Mouse (Mus musculus) liver, embryonic 12.5 days (tissue): ENCODE measurements around the gene Glrp1. TPM values are rescaled to one million over a fixed set of nuclear protein-coding genes. Genes with fewer than 3 reads are reported as not detected.

Source experiments
- ATAC-seq: fragments of 200-750 bp; cut with Nextera tagmentation; 2 replicates; pipeline ENCODE4 v1.8.0; 2017; ENCODE audit warnings: moderate number of reproducible peaks, mild to moderate bottlenecking, moderate library complexity
- H3K27ac ChIP-seq: fragments of 300-500 bp; sonication (generic); 2 replicates; pipeline ENCODE4 v1.5.1; 2016; ENCODE audit warnings: mild to moderate bottlenecking
- H3K27me3 ChIP-seq: fragments of 300-500 bp; sonication (generic); replicated peaks from 2 replicates; pipeline ENCODE4 v1.6.1; 2016; ENCODE audit warnings: mild to moderate bottlenecking, moderate library complexity
- H3K36me3 ChIP-seq: fragments of 300-500 bp; sonication (generic); 2 replicates; pipeline ENCODE4 v1.6.1; 2016; ENCODE audit warnings: mild to moderate bottlenecking, moderate library complexity
- H3K4me1 ChIP-seq: fragments of 300-500 bp; sonication (generic); 2 replicates; pipeline ENCODE4 v1.6.1; 2016
- H3K4me2 ChIP-seq: fragments of 300-500 bp; sonication (generic); 2 replicates; pipeline ENCODE4 v1.6.1; 2016; ENCODE audit warnings: mild to moderate bottlenecking, moderate library complexity
- H3K4me3 ChIP-seq: fragments of 300-500 bp; sonication (generic); 2 replicates; pipeline ENCODE4 v1.5.1; 2016; ENCODE audit warnings: mild to moderate bottlenecking, moderate library complexity
- H3K9ac ChIP-seq: fragments of 300-500 bp; sonication (generic); 2 replicates; pipeline ENCODE4 v1.6.1; 2016; ENCODE audit warnings: mild to moderate bottlenecking, moderate library complexity
- H3K9me3 ChIP-seq: fragments of 300-500 bp; sonication (generic); replicated peaks from 2 replicates; pipeline ENCODE4 v1.6.1; 2016; ENCODE audit warnings: mild to moderate bottlenecking, moderate library complexity
- WGBS: fragments of 180-500 bp; shearing (Covaris S2); methylation state at CpG from one replicate; pipeline ENCODE4 v1.1.7; 2016; ENCODE audit not compliant: insufficient replicate concordance; 5-methylcytosine and 5-hydroxymethylcytosine counted together
- polyA plus RNA-seq: library from polyadenylated mRNA; unstranded; fragments of >200 nt; fragmentation: Nextera tagmentation; extraction: Ambion mirVana; gene quantifications from 2 replicates; pipeline ENCODE4 v1.2.1, GENCODE M21; 2016

Gene Glrp1
- 0.24 TPM in 1 of 2 replicates, not detected in the other for polyA plus RNA-seq

DNA sequence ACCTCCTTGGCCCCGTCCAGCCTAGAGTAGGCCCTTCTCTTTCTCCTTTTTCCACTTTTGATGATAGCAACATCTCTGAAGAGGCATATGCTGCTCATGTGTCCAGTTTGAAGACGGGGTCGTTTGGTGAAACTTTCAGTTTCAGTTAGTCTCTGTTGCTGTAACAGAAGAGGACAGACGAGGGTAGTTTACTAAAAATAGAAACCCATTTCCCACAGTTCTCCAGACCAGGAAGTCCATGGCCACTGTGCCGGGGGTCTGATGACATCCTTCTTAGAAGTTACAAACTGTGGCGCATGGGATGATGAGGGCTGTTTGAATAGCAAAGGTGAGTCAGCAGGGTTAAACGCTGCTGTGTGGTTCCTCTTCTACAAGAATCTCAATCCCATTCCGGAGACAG is at the start of gene Glrp1:
Gene Glrp1 (minus strand): TSS at position 278 of the 400 bp plus-strand sequence.
- Histone ChIP-seq H3K4me1 (peaks cover 27% of the 10 kb centered on the region), H3K4me3 (no peak within 1 kb of the TSS), H3K36me3 (no peaks in the 10 kb centered on the region), H3K4me2 (peak within 1 kb of the TSS; percentile 14), H3K9me3 (no peaks in the 10 kb centered on the region), H3K9ac (no peak within 1 kb of the TSS), H3K27ac (no peak within 1 kb of the TSS), H3K27me3 (no peaks in the 10 kb centered on the region)
- ATAC-seq: peak; percentile 15; the same call in 1 of the 2 replicates
- WGBS: 42% methylated on average over 8 of the region's 8 CpGs

DNA sequence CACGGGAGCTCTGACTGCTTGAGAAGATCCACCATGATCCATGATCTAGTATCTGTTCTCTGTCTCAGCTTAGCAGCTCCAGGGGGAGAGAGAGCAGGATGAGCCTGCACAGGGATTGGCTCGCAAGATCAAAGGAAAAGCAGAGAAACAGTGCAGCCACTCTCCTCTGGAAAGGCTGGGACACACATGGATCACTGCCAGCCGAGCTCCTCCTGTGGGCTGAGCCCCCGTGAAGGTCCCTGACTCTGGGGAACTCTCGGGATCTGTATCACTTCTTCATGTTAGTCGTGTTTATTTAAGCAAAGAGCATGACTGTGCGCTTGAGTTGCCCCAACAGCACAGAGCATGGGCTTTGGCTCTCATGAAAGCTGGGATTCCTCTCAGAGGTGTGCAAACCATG is 49.4 kb upstream of the Glrp1 start:
- no peak overlapping the region for H3K9ac ChIP-seq
- WGBS: 28% methylated on average over 7 of the region's 7 CpGs
- no peak overlapping the region for H3K4me3 ChIP-seq
- no peak overlapping the region for H3K27ac ChIP-seq
- H3K4me2 ChIP-seq: 0 out of 2 replicates have a peak overlapping the region, but pooled peaks have one; percentile 6
- no peak for ATAC-seq
- no peaks in the 10 kb centered on the region for H3K4me1 ChIP-seq
- H3K9me3 ChIP-seq: no peaks in the 10 kb centered on the region
- peaks cover 4% of the 10 kb centered on the region; the same call in 1 of the 2 replicates for H3K27me3 ChIP-seq
- no peaks in the 10 kb centered on the region for H3K36me3 ChIP-seq

DNA sequence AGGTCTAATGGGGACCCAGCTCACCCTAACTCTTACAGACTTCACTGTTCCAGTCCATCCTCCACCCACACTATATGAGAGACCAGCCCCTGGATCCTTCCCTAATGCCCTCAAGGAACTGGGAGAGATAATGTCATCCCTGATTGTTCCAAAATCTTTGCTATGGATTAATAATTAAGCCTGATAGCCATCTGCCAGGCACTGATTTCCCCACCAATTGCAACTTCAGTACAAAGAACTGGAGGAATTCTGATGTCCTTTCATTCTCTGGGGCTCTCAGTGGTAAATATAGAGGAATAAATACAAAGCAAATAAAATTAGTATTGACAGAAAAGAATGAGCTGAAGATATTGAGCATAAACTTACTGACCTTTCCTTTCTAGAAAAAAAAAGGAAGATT is 48.9 kb upstream of the Glrp1 start:
- no peak overlapping the region for H3K4me2 ChIP-seq
- ATAC-seq: no peak
- H3K27ac ChIP-seq: no peak overlapping the region
- no peaks in the 10 kb centered on the region for H3K36me3 ChIP-seq
- no peak overlapping the region for H3K4me3 ChIP-seq
- H3K27me3 ChIP-seq: peaks cover 4% of the 10 kb centered on the region; the same call in 1 of the 2 replicates
- H3K4me1 ChIP-seq: peaks cover under 1% of the 10 kb centered on the region; the same call in 1 of the 2 replicates
- no peak overlapping the region for H3K9ac ChIP-seq
- H3K9me3 ChIP-seq: no peaks in the 10 kb centered on the region

DNA sequence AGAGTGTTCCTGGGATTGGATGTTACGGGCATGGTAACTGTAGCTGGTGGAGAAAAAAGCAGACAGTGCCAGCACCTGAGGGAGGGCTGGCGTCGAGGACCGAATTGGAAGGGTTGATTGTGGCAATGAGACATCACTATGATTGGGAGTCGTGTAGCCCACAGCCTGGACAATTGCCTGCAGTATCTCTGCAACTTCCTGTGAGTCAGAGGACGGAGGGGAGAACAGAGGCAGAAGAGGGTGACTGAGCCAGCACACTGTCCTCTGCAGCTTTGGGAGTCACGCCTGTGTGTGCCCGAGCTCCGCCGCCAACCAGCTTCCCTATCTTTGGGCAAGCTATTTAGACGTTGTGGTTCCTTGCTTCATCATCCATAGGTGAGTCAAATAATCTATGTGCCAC is 46.5 kb upstream of the Glrp1 start:
- H3K4me3 ChIP-seq: no peak overlapping the region
- H3K27me3 ChIP-seq: peaks cover 4% of the 10 kb centered on the region; the same call in 1 of the 2 replicates
- H3K27ac ChIP-seq: no peak overlapping the region
- H3K4me2 ChIP-seq: no peak overlapping the region
- no peaks in the 10 kb centered on the region for H3K36me3 ChIP-seq
- no peak overlapping the region for H3K9ac ChIP-seq
- H3K4me1 ChIP-seq: peaks cover 10% of the 10 kb centered on the region
- WGBS: 74% methylated on average over 11 of the region's 11 CpGs
- no peaks in the 10 kb centered on the region for H3K9me3 ChIP-seq
- ATAC-seq: no peak

DNA sequence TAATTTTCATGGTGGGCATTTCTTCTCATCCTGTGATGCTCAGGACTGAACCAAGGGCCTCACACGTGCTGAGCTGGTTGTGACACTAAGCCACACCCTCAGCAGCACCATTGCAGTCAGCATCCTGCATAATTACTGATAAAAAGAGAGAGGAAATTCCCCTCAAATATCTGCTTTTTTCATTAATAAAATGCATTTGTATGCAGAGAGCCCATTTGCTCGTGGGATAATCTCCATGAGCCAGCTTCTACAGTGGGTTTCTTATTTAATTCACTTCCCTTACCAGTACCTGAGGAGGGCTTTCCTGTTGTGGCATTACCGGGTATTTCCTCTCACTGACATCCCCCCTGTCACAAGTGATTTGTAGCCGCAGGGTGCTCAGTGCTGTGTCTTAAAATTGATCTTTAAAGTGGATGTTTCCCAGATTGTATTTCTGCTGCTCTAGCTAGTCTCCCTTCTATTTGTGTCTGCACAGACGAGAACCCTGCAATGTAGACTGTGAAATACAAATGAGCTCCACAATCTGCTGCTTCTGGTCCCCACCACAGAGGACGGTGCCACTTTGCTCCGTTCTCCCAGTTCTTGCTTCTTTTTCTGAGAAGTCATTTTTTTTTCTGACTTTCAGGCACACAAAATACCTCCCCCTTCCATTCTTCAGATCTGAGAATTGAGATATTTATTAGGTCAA is 43.8 kb upstream of the Glrp1 start:
- Histone ChIP-seq H3K27me3 (0 out of 2 replicates have a peak, but pooled peaks cover 4% of the 10 kb centered on the region), H3K4me2 (no peak overlapping the region), H3K4me1 (peaks cover 19% of the 10 kb centered on the region), H3K9ac (no peak overlapping the region), H3K9me3 (no peaks in the 10 kb centered on the region), H3K27ac (no peak overlapping the region), H3K36me3 (no peaks in the 10 kb centered on the region), H3K4me3 (no peak overlapping the region)
- WGBS: 28% methylated on average over 7 of the region's 7 CpGs
- peak; percentile 57; the same call in 1 of the 2 replicates for ATAC-seq

DNA sequence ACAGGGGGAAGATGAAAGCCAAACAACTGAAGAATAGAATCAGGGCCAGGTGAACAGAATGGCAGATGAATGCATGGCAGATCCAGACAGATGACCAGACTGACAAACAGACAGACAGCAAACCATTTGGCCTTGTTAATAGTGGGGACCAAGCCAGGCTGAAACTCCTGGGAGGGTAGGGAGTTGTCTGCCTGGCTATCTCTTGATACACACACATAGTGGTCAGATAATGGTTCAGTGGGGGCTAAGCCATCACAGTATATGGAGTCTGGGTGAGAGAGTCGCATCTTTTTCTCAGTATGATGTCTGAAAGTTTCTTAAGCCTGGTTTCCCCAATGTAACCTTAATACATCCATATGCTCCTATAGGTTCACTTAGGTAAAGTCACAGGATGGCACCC is 39.4 kb upstream of the Glrp1 start:
- H3K9ac ChIP-seq: no peak overlapping the region
- WGBS: 51% methylated on average over 1 of the region's 1 CpGs
- H3K27me3 ChIP-seq: 0 out of 2 replicates have a peak, but pooled peaks cover 6% of the 10 kb centered on the region
- H3K4me1 ChIP-seq: peaks cover 25% of the 10 kb centered on the region
- ATAC-seq: peak; percentile 73
- H3K36me3 ChIP-seq: no peaks in the 10 kb centered on the region
- H3K4me3 ChIP-seq: no peak overlapping the region
- no peak overlapping the region for H3K4me2 ChIP-seq
- no peak overlapping the region for H3K27ac ChIP-seq
- H3K9me3 ChIP-seq: no peaks in the 10 kb centered on the region

DNA sequence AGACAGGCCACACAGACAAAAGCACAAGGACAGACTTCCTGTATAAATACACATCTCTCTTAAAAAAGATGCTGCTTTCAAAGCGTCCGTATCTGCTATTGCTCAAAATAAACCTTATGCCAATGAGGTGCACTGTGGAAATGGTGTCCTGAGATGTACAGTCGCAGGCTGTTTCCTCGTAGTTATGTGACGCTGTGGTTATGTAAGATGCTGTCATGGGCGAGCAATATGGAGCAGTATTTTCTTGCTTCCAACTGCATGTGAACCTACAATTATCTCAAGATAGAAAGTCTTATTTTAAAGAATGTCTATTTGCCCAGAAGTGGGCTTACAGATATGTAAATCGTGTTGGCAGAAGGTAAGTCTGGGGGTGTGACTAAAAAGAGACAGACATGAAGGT is 37.3 kb upstream of the Glrp1 start:
- H3K4me1 ChIP-seq: peaks cover 15% of the 10 kb centered on the region
- WGBS: 68% methylated on average over 7 of the region's 7 CpGs
- no peak for ATAC-seq

DNA sequence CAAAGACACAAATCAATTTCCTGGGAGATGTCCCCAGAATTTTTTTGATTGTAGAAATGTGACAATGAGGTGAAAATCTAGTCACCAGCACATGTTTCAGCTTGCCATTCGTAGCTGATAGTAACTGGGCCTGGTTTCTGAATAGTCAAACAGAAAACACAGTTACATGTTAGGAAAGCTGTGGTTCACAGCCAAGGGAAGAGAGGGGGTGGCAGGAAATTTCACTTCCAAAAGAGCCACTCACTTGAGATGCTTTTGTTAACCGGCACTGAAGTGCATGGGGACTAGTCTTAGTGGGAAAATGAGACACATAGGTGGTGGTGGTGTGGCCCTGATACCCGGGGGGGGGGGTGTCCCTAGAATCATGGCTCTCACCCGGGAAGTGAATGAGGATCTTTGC is 33.7 kb upstream of the Glrp1 start:
- Histone ChIP-seq H3K9me3 (no peaks in the 10 kb centered on the region), H3K27me3 (peaks cover 2% of the 10 kb centered on the region; the same call in 1 of the 2 replicates), H3K4me2 (no peak overlapping the region), H3K36me3 (no peaks in the 10 kb centered on the region), H3K4me1 (peaks cover 6% of the 10 kb centered on the region; the same call in 1 of the 2 replicates), H3K4me3 (no peak overlapping the region), H3K9ac (no peak overlapping the region), H3K27ac (no peak overlapping the region)
- no peak for ATAC-seq
- 51% methylated on average over 4 of the region's 4 CpGs for whole genome bisulfite sequencing

More for the DNA sequence above, 37.3 kb upstream of the Glrp1 start:
- no peak overlapping the region for H3K4me2 ChIP-seq
- H3K27ac ChIP-seq: no peak overlapping the region
- H3K27me3 ChIP-seq: 0 out of 2 replicates have a peak, but pooled peaks cover 6% of the 10 kb centered on the region
- no peaks in the 10 kb centered on the region for H3K9me3 ChIP-seq
- no peaks in the 10 kb centered on the region for H3K36me3 ChIP-seq
- H3K4me3 ChIP-seq: no peak overlapping the region
- no peak overlapping the region for H3K9ac ChIP-seq

DNA sequence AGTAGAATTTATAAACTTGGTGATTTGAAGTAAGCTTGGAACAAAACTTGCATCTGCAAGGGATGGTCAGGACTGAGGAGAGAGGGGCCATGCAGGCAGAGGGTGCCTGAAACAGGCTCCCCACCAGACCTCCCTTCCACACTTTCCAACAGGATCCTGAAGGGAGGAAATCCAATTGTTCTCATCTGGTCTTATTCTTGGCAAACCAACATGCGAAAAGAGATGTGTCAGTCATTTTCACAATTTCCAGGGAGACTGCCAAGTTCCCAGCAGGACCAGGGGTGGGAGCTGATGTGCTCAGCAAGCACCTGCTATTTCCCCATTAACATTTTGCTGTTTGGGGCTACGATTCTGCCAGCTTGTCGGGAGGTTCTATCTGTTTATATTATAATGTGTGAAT is 30.0 kb upstream of the Glrp1 start:
- 62% methylated on average over 3 of the region's 3 CpGs for WGBS
- no peak overlapping the region for H3K4me3 ChIP-seq
- peaks cover 12% of the 10 kb centered on the region for H3K4me1 ChIP-seq
- no peak for ATAC-seq
- no peak overlapping the region for H3K27ac ChIP-seq
- H3K27me3 ChIP-seq: no peaks in the 10 kb centered on the region; the same call in 1 of the 2 replicates
- H3K4me2 ChIP-seq: no peak overlapping the region
- no peaks in the 10 kb centered on the region for H3K9me3 ChIP-seq
- H3K36me3 ChIP-seq: no peaks in the 10 kb centered on the region
- no peak overlapping the region for H3K9ac ChIP-seq

DNA sequence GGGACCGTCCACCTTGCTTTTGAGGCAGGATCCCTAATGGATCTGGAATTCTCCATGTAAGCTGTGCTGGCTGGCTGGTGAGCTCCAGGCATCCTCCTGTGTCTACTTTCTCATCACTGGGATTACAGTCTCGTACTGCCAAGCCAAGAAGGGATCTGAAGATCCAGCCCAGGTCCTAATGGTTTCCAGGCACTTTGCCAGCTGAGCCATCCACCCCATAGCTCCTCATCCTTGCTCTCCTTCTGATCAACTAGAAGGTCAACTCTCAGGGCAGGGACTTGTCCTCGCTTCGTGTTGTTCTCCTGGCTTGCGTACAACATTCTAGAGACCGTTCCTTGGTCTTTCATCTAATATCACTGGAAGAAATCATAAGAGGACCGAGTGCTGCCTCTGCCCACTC is 29.4 kb upstream of the Glrp1 start:
- Histone ChIP-seq H3K9me3 (no peaks in the 10 kb centered on the region), H3K27ac (no peak overlapping the region), H3K4me3 (no peak overlapping the region), H3K9ac (no peak overlapping the region), H3K4me2 (no peak overlapping the region), H3K27me3 (no peaks in the 10 kb centered on the region; the same call in 1 of the 2 replicates), H3K4me1 (peaks cover 12% of the 10 kb centered on the region), H3K36me3 (no peaks in the 10 kb centered on the region)
- no peak for ATAC-seq
- 82% methylated on average over 7 of the region's 7 CpGs for WGBS

DNA sequence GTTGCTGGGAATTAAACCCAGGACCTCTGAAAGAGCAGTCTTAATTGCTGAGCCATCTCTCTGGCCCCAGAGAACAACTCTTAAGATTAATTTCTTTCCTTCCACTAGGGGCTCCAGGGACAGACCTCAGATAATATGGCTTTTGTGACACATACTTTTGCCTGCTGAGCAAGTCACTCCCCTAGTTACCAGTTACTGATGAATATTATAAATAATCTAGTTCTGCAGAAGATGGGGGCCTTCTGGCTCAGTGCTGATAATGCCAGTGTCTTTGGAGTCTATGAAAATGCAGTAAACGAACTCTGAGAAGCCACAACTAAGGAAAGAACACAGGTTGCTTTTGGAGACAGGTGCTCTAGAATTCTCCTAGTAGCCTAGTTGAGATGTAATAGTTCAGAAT is 26.4 kb upstream of the Glrp1 start:
- Histone ChIP-seq H3K36me3 (no peaks in the 10 kb centered on the region), H3K27me3 (no peaks in the 10 kb centered on the region; the same call in none of the 2 replicates), H3K9me3 (no peaks in the 10 kb centered on the region), H3K9ac (no peak overlapping the region), H3K4me1 (peaks cover 12% of the 10 kb centered on the region), H3K27ac (no peak overlapping the region), H3K4me3 (no peak overlapping the region), H3K4me2 (no peak overlapping the region)
- peak; percentile 83 for ATAC-seq
- WGBS: 42% methylated on average over 1 of the region's 1 CpGs

DNA sequence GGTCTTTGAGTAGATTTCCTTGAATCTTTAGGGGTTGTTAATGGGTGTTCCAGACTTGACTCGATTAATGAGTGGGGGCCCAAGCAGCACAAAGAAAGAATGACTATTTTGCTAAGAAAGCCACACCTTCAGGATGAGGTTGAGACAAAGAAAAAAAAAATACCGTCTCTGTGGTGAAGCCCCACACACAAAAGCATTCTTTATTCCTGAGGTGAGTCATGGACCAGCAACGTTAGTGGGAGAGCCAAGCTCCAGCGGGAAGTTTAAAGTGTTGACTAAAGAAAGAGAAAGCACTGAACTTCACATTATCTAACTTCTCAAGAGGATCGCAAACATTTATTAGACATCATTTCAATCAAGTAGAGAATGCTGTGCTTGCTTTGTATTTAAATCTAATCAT is 24.2 kb upstream of the Glrp1 start:
- no peak for ATAC-seq
- Histone ChIP-seq H3K27ac (no peak overlapping the region), H3K4me1 (peaks cover 12% of the 10 kb centered on the region), H3K27me3 (peaks cover 2% of the 10 kb centered on the region), H3K9ac (no peak overlapping the region), H3K4me3 (no peak overlapping the region), H3K9me3 (no peaks in the 10 kb centered on the region), H3K36me3 (no peaks in the 10 kb centered on the region), H3K4me2 (no peak overlapping the region)
- 57% methylated on average over 5 of the region's 5 CpGs for WGBS
